Mouse (Mus musculus) liver, postnatal 0 days (tissue): ENCODE measurements around the gene Cds2.
"Not testable (repeated sequence)": the region's sequence is repeated elsewhere in the genome, so short reads cannot be mapped to it uniquely, and the experiment has no call there.

Experiments
- CTCF ChIP-seq: sonication (generic); IDR thresholded peaks from 2 replicates; pipeline ENCODE4 v1.5.1; 2016; ENCODE audit warnings: antibody characterized with exemption, low read depth
- EP300 ChIP-seq: IDR thresholded peaks from 2 replicates; pipeline ENCODE4 v1.6.1; 2016; ENCODE audit warnings: antibody characterized with exemption, low read depth, mild to moderate bottlenecking

- not testable (repeated sequence) for TF ChIP-seq CTCF, EP300
Observed at GRCm38 (mm10) chr2:132314057-132314456, 51.1 kb downstream of the Cds2 start.
